Mouse (Mus musculus): ENCODE data around the gene Chchd4. TPM values are rescaled to one million over a fixed set of nuclear protein-coding genes. Genes with fewer than 3 reads are reported as not detected.
A peak's percentile ranks its signal among the peaks of the same experiment; 100 is the strongest.

Gene Chchd4
- polyA plus RNA-seq, 1 experiment from 2014 or later = 29.4 TPM

DNA sequence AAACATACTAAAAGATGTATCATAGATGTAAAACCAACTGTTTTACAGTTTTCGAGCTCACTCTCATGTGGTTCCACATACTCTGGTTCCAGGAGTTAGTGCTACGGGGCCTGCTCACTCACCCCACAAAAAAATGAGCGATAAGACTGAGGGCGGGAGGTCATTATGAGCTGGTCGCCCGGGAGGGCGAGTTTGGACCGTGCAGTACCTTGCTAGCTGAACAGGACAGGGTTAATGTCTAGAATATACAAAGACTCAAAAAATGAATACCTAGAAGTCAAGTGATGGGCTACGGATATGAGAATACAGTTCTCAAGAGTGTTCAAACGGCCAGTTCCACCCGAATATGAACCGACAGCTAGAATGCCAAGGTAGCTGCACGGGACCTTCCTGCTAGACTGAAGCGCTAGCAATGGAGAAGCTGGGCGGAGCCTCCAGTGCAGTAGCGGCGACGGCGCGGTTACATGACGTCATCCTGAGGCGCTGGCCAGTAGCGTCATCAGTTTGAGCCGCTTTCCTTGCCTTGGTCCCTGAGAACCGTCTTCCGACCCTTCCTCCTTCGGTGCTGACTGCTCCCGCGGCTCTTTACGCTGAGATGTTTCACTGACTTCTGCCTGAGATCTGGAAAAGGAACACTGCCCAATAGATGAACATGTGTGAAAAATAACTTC, 32.7 kb downstream of the Chchd4 start:
- ATAC-seq (ENCODE audit: insufficient number of reproducible peaks, low FRiP score) = peak; percentile 95
- H3K9me3 ChIP-seq (replicated peaks) = no peaks in the 10 kb centered on the region
- H3K4me3 ChIP-seq = peak overlapping the region; percentile 59
- H3K27me3 ChIP-seq (replicated peaks) = peaks cover 33% of the 10 kb centered on the region
- WGBS = 2% methylated on average over 30 of the region's 30 CpGs
- H3K4me1 ChIP-seq (replicated peaks) = peaks cover 5% of the 10 kb centered on the region; the same call in 1 of the 2 replicates
- H3K27ac ChIP-seq (ENCODE audit: poor library complexity, severe bottlenecking) = no peak overlapping the region
- peak overlapping the region; percentile 84 for H3K4me2 ChIP-seq
- H3K36me3 ChIP-seq = no peaks in the 10 kb centered on the region
- H3K9ac ChIP-seq = peak overlapping the region; percentile 69

GRCm38 (mm10) chr6:91424151-91424550, 49.2 kb downstream of the Chchd4 start:
- Histone ChIP-seq H3K4me2 (no peak overlapping the region), H3K9me3 (replicated peaks) (no peaks in the 10 kb centered on the region), H3K4me3 (no peak overlapping the region), H3K27me3 (replicated peaks) (peaks cover 37% of the 10 kb centered on the region), H3K36me3 (no peaks in the 10 kb centered on the region), H3K9ac (no peak overlapping the region), H3K27ac (ENCODE audit: poor library complexity, severe bottlenecking) (no peak overlapping the region), H3K4me1 (replicated peaks) (no peaks in the 10 kb centered on the region)
- 67% methylated on average over 4 of the region's 4 CpGs for WGBS
- ATAC-seq (ENCODE audit: insufficient number of reproducible peaks, low FRiP score) = no peak

DNA sequence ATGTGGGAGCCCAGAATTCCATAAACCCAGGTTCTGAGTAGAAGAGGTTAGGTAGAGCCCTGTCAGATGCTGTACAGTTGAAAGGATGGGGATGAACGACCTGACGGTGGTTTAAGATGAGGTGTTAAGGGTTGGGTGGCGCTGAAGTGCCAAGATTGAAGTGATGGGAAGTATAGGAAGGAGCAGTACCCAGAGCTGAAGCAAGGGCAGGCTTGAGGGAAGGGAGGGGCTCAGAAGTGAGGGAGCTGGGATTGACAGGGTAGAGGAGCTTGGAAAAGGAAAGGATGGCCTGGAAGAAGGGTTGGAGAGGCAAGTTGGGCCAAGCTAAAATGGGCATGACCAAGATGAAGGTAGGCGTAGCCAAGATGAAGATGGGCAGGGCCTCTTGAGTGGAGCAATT, 51.7 kb downstream of the Chchd4 start:
- no peak for ATAC-seq (ENCODE audit: insufficient number of reproducible peaks, low FRiP score)
- no peaks in the 10 kb centered on the region for H3K9me3 ChIP-seq (replicated peaks)
- H3K4me3 ChIP-seq = no peak overlapping the region
- H3K36me3 ChIP-seq = no peaks in the 10 kb centered on the region
- no peak overlapping the region for H3K27ac ChIP-seq (ENCODE audit: poor library complexity, severe bottlenecking)
- H3K27me3 ChIP-seq (replicated peaks) = peaks cover 46% of the 10 kb centered on the region
- WGBS = 66% methylated on average over 4 of the region's 4 CpGs
- no peak overlapping the region for H3K9ac ChIP-seq
- H3K4me1 ChIP-seq (replicated peaks) = no peaks in the 10 kb centered on the region
- H3K4me2 ChIP-seq = no peak overlapping the region

DNA sequence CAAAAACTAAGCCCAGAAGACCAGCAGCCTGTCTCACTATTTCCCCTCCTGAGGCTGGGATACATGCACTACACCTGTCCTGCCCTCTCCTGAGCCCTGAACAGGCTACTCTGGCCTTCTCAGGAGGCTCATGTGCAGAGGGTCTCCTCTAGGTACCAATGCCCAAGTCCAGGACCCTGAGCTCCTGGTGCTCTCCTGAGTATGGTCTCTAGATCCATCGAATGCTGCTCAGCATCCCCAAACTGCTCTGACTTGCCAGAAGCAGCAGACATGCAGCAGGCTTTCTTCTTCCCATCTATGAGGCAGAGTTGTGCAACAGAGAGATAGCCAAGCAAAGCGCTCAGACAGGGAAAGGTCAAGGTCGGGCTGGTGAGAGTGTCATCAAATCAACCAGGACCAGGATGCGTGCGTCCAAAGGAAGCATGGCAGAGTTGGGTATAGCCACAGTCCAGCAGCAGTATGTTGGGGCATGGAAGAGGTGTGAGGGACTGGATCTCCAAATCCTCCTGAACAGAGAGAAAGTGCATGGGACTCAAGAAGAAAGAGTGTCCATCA, 56.0 kb downstream of the Chchd4 start:
- ATAC-seq (ENCODE audit: insufficient number of reproducible peaks, low FRiP score) = no peak
- no peak overlapping the region for H3K9ac ChIP-seq
- no peak overlapping the region for H3K27ac ChIP-seq (ENCODE audit: poor library complexity, severe bottlenecking)
- H3K9me3 ChIP-seq (replicated peaks) = no peaks in the 10 kb centered on the region
- H3K4me3 ChIP-seq = no peak overlapping the region
- peaks cover 75% of the 10 kb centered on the region for H3K27me3 ChIP-seq (replicated peaks)
- no peaks in the 10 kb centered on the region for H3K36me3 ChIP-seq
- no peak overlapping the region for H3K4me2 ChIP-seq
- 69% methylated on average over 5 of the region's 5 CpGs for WGBS
- H3K4me1 ChIP-seq (replicated peaks) = no peaks in the 10 kb centered on the region

DNA sequence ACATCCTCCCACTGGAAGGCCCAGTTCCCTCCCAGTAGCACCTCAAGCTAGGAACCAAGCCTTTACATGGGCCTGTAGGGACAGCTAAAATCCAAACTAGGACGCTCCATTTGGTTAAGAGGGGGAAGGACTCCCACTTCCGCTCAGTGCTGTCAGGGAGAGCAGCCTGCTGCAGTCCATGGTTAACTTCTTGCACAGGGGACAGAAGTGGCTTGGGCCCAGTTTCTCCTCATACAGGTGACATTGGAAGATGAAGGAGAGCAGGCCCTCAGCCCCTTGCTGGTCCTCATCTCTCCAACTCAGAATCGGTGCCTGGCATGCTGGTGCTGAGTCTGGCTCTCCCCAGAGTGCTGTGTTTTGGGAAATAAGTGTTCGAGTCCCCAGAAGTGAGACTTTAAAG, 57.2 kb downstream of the Chchd4 start:
- no peak for ATAC-seq (ENCODE audit: insufficient number of reproducible peaks, low FRiP score)
- Histone ChIP-seq H3K4me2 (no peak overlapping the region), H3K9me3 (replicated peaks) (no peaks in the 10 kb centered on the region), H3K27me3 (replicated peaks) (peaks cover 79% of the 10 kb centered on the region), H3K27ac (ENCODE audit: poor library complexity, severe bottlenecking) (no peak overlapping the region), H3K36me3 (no peaks in the 10 kb centered on the region), H3K4me1 (replicated peaks) (peaks cover 4% of the 10 kb centered on the region), H3K4me3 (no peak overlapping the region), H3K9ac (no peak overlapping the region)
- WGBS = 71% methylated on average over 4 of the region's 4 CpGs

DNA sequence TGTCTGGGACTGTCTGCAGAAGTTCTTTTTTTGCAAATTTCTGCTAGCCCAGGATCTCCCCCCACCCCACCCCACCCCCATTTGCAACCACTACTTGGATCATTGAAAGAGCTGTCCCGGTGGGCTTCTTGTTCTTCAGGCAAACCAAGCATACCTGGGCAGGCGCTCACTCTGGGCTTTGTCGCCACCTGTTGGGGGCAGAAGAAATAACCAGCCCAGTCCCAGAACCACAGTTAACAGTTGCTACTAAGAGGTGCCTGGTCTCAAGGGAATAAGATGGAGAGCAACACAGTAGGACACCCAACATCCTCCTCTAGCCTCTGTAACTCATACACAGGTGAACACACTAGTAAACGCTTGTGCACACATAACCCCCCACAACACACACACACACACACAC, 58.5 kb downstream of the Chchd4 start:
- no peak overlapping the region for H3K27ac ChIP-seq (ENCODE audit: poor library complexity, severe bottlenecking)
- no peak overlapping the region for H3K4me2 ChIP-seq
- H3K4me3 ChIP-seq = no peak overlapping the region
- peaks cover 86% of the 10 kb centered on the region for H3K27me3 ChIP-seq (replicated peaks)
- no peak for ATAC-seq (ENCODE audit: insufficient number of reproducible peaks, low FRiP score)
- H3K4me1 ChIP-seq (replicated peaks) = peaks cover 13% of the 10 kb centered on the region
- no peaks in the 10 kb centered on the region for H3K9me3 ChIP-seq (replicated peaks)
- 0% methylated on average over 4 of the region's 4 CpGs for WGBS
- H3K9ac ChIP-seq = no peak overlapping the region
- H3K36me3 ChIP-seq = no peaks in the 10 kb centered on the region

Other genes starting within 250 kb of the Chchd4 start
- 0.21 and 0.41 TPM in 2 replicates for gene Wnt7a, start 62.2 kb downstream of the Chchd4 start, polyA plus RNA-seq (2016; fragmentation: Nextera tagmentation; extraction: Ambion mirVana)
- 33.0 and 35.4 TPM in 2 replicates for gene Tmem43, start 157 bp upstream of the Chchd4 start, polyA plus RNA-seq (2016; fragmentation: Nextera tagmentation; extraction: Ambion mirVana)
- 13.4 and 14.4 TPM in 2 replicates for gene Xpc, start 42.3 kb upstream of the Chchd4 start, polyA plus RNA-seq (2016; fragmentation: Nextera tagmentation; extraction: Ambion mirVana)
- gene Lsm3, start 42.4 kb upstream of the Chchd4 start, polyA plus RNA-seq (2016; fragmentation: Nextera tagmentation; extraction: Ambion mirVana) = 178 and 181 TPM in 2 replicates
- 79.1 and 85.8 TPM in 2 replicates for gene Slc6a6, start 210.5 kb upstream of the Chchd4 start, polyA plus RNA-seq (2016; fragmentation: Nextera tagmentation; extraction: Ambion mirVana)